Mouse (Mus musculus): Measurements from ENCODE around the gene Nsun6. TPM values are rescaled to one million over a fixed set of nuclear protein-coding genes. Genes with fewer than 3 reads are reported as not detected.

The Nsun6 gene
- polyA plus RNA-seq, 1 experiment from 2014 or later: 12.3 TPM

GRCm38 (mm10) chr2:15026817-15027216, 28.1 kb downstream of the Nsun6 start:
- Histone ChIP-seq H3K27me3 (ENCODE audit: control insufficient read depth, insufficient read depth, low read length) (no peaks in the 10 kb centered on the region), H3K27ac (ENCODE audit: low read depth, low read length) (no peak overlapping the region), H3K9me3 (ENCODE audit: control insufficient read depth, low read length) (no peaks in the 10 kb centered on the region), H3K4me3 (ENCODE audit: low read depth, low read length) (no peak overlapping the region), H3K36me3 (ENCODE audit: control insufficient read depth, insufficient read depth, low read length) (no peaks in the 10 kb centered on the region), H3K4me1 (replicated peaks; ENCODE audit: control insufficient read depth, insufficient read depth, low read length) (no peaks in the 10 kb centered on the region), H3K9ac (ENCODE audit: low read depth, low read length) (no peak overlapping the region), H3K4me2 (replicated peaks; ENCODE audit: low read depth, low read length) (no peak overlapping the region)
- DNase-seq (ENCODE audit: low spot score): no peak
- no peak for ATAC-seq (ENCODE audit: low FRiP score)
- WGBS: 88% methylated on average over 3 of the region's 3 CpGs

GRCm38 (mm10) chr2:15008072-15008471, 46.8 kb downstream of the Nsun6 start:
- H3K9ac ChIP-seq (ENCODE audit: low read depth, low read length): no peak overlapping the region
- H3K36me3 ChIP-seq (ENCODE audit: control insufficient read depth, insufficient read depth, low read length): no peaks in the 10 kb centered on the region
- WGBS: 92% methylated on average over 1 of the region's 1 CpGs
- no peak for ATAC-seq (ENCODE audit: low FRiP score)
- no peaks in the 10 kb centered on the region for H3K4me1 ChIP-seq (replicated peaks; ENCODE audit: control insufficient read depth, insufficient read depth, low read length)
- DNase-seq (ENCODE audit: low spot score): no peak
- H3K27me3 ChIP-seq (ENCODE audit: control insufficient read depth, insufficient read depth, low read length): no peaks in the 10 kb centered on the region
- no peak overlapping the region for H3K27ac ChIP-seq (ENCODE audit: low read depth, low read length)
- H3K9me3 ChIP-seq (ENCODE audit: control insufficient read depth, low read length): no peaks in the 10 kb centered on the region
- no peak overlapping the region for H3K4me2 ChIP-seq (replicated peaks; ENCODE audit: low read depth, low read length)
- no peak overlapping the region for H3K4me3 ChIP-seq (ENCODE audit: low read depth, low read length)

- H3K9ac ChIP-seq (ENCODE audit: low read depth, low read length): no peak overlapping the region
- H3K4me3 ChIP-seq (ENCODE audit: low read depth, low read length): no peak overlapping the region
- H3K27me3 ChIP-seq (ENCODE audit: control insufficient read depth, insufficient read depth, low read length): no peaks in the 10 kb centered on the region
- no peak overlapping the region for H3K4me2 ChIP-seq (replicated peaks; ENCODE audit: low read depth, low read length)
- no peaks in the 10 kb centered on the region for H3K4me1 ChIP-seq (replicated peaks; ENCODE audit: control insufficient read depth, insufficient read depth, low read length)
- no peaks in the 10 kb centered on the region for H3K9me3 ChIP-seq (ENCODE audit: control insufficient read depth, low read length)
- WGBS: 87% methylated on average over 3 of the region's 3 CpGs
- H3K36me3 ChIP-seq (ENCODE audit: control insufficient read depth, insufficient read depth, low read length): no peaks in the 10 kb centered on the region
- no peak overlapping the region for H3K27ac ChIP-seq (ENCODE audit: low read depth, low read length)
- DNase-seq (ENCODE audit: low spot score) (no peak), ATAC-seq (ENCODE audit: low FRiP score) (peak; percentile 35; the same call in 1 of the 2 replicates)
These were observed 47.3 kb downstream of the Nsun6 start for GRCm38 (mm10) chr2:15007531-15007930.

- Histone ChIP-seq H3K9ac (ENCODE audit: low read depth, low read length) (no peak overlapping the region), H3K4me2 (replicated peaks; ENCODE audit: low read depth, low read length) (no peak overlapping the region), H3K27me3 (ENCODE audit: control insufficient read depth, insufficient read depth, low read length) (no peaks in the 10 kb centered on the region), H3K36me3 (ENCODE audit: control insufficient read depth, insufficient read depth, low read length) (no peaks in the 10 kb centered on the region), H3K4me3 (ENCODE audit: low read depth, low read length) (no peak overlapping the region), H3K4me1 (replicated peaks; ENCODE audit: control insufficient read depth, insufficient read depth, low read length) (no peaks in the 10 kb centered on the region), H3K9me3 (ENCODE audit: control insufficient read depth, low read length) (no peaks in the 10 kb centered on the region), H3K27ac (ENCODE audit: low read depth, low read length) (no peak overlapping the region)
- DNase-seq (ENCODE audit: low spot score) (no peak), ATAC-seq (ENCODE audit: low FRiP score) (no peak)
- WGBS: 89% methylated on average over 5 of the region's 5 CpGs
These were observed 57.0 kb downstream of the Nsun6 start for GRCm38 (mm10) chr2:14997836-14998235.

GRCm38 (mm10) chr2:14996036-14996435, 58.8 kb downstream of the Nsun6 start:
- no peak overlapping the region for H3K4me3 ChIP-seq (ENCODE audit: low read depth, low read length)
- 74% methylated on average over 4 of the region's 4 CpGs for WGBS
- H3K9ac ChIP-seq (ENCODE audit: low read depth, low read length): no peak overlapping the region

GRCm38 (mm10) chr2:14992531-14992930, 62.3 kb downstream of the Nsun6 start:
- no peak overlapping the region for H3K4me3 ChIP-seq (ENCODE audit: low read depth, low read length)
- no peak overlapping the region for H3K9ac ChIP-seq (ENCODE audit: low read depth, low read length)
- ATAC-seq (ENCODE audit: low FRiP score): no peak
- no peak overlapping the region for H3K27ac ChIP-seq (ENCODE audit: low read depth, low read length)
- DNase-seq (ENCODE audit: low spot score): no peak
- no peak overlapping the region for H3K4me2 ChIP-seq (replicated peaks; ENCODE audit: low read depth, low read length)
- H3K4me1 ChIP-seq (replicated peaks; ENCODE audit: control insufficient read depth, insufficient read depth, low read length): no peaks in the 10 kb centered on the region
- no peaks in the 10 kb centered on the region for H3K27me3 ChIP-seq (ENCODE audit: control insufficient read depth, insufficient read depth, low read length)
- no peaks in the 10 kb centered on the region for H3K36me3 ChIP-seq (ENCODE audit: control insufficient read depth, insufficient read depth, low read length)
- H3K9me3 ChIP-seq (ENCODE audit: control insufficient read depth, low read length): no peaks in the 10 kb centered on the region
- WGBS: 87% methylated on average over 4 of the region's 4 CpGs

More at GRCm38 (mm10) chr2:14996036-14996435, 58.8 kb downstream of the Nsun6 start:
- no peaks in the 10 kb centered on the region for H3K27me3 ChIP-seq (ENCODE audit: control insufficient read depth, insufficient read depth, low read length)
- no peak overlapping the region for H3K4me2 ChIP-seq (replicated peaks; ENCODE audit: low read depth, low read length)
- no peak overlapping the region for H3K27ac ChIP-seq (ENCODE audit: low read depth, low read length)
- ATAC-seq (ENCODE audit: low FRiP score) (no peak), DNase-seq (ENCODE audit: low spot score) (no peak)
- no peaks in the 10 kb centered on the region for H3K36me3 ChIP-seq (ENCODE audit: control insufficient read depth, insufficient read depth, low read length)
- no peaks in the 10 kb centered on the region for H3K4me1 ChIP-seq (replicated peaks; ENCODE audit: control insufficient read depth, insufficient read depth, low read length)
- H3K9me3 ChIP-seq (ENCODE audit: control insufficient read depth, low read length): no peaks in the 10 kb centered on the region

GRCm38 (mm10) chr2:14989350-14989749, 65.5 kb downstream of the Nsun6 start:
- no peak overlapping the region for H3K27ac ChIP-seq (ENCODE audit: low read depth, low read length)
- ATAC-seq (ENCODE audit: low FRiP score) (no peak), DNase-seq (ENCODE audit: low spot score) (no peak)
- H3K9me3 ChIP-seq (ENCODE audit: control insufficient read depth, low read length): no peaks in the 10 kb centered on the region
- no peaks in the 10 kb centered on the region for H3K27me3 ChIP-seq (ENCODE audit: control insufficient read depth, insufficient read depth, low read length)
- WGBS: 92% methylated on average over 4 of the region's 4 CpGs
- no peaks in the 10 kb centered on the region for H3K4me1 ChIP-seq (replicated peaks; ENCODE audit: control insufficient read depth, insufficient read depth, low read length)
- H3K4me2 ChIP-seq (replicated peaks; ENCODE audit: low read depth, low read length): no peak overlapping the region
- H3K4me3 ChIP-seq (ENCODE audit: low read depth, low read length): no peak overlapping the region
- no peaks in the 10 kb centered on the region for H3K36me3 ChIP-seq (ENCODE audit: control insufficient read depth, insufficient read depth, low read length)
- H3K9ac ChIP-seq (ENCODE audit: low read depth, low read length): no peak overlapping the region

GRCm38 (mm10) chr2:14988451-14988850, 66.4 kb downstream of the Nsun6 start:
- no peaks in the 10 kb centered on the region for H3K4me1 ChIP-seq (replicated peaks; ENCODE audit: control insufficient read depth, insufficient read depth, low read length)
- no peaks in the 10 kb centered on the region for H3K27me3 ChIP-seq (ENCODE audit: control insufficient read depth, insufficient read depth, low read length)
- H3K36me3 ChIP-seq (ENCODE audit: control insufficient read depth, insufficient read depth, low read length): no peaks in the 10 kb centered on the region
- H3K27ac ChIP-seq (ENCODE audit: low read depth, low read length): no peak overlapping the region
- no peak overlapping the region for H3K9ac ChIP-seq (ENCODE audit: low read depth, low read length)
- DNase-seq (ENCODE audit: low spot score) (no peak), ATAC-seq (ENCODE audit: low FRiP score) (no peak)
- WGBS: 90% methylated on average over 4 of the region's 4 CpGs
- no peak overlapping the region for H3K4me2 ChIP-seq (replicated peaks; ENCODE audit: low read depth, low read length)
- no peak overlapping the region for H3K4me3 ChIP-seq (ENCODE audit: low read depth, low read length)
- no peaks in the 10 kb centered on the region for H3K9me3 ChIP-seq (ENCODE audit: control insufficient read depth, low read length)

GRCm38 (mm10) chr2:14984029-14984428, 70.8 kb downstream of the Nsun6 start:
- Histone ChIP-seq H3K4me3 (ENCODE audit: low read depth, low read length) (no peak overlapping the region), H3K4me2 (replicated peaks; ENCODE audit: low read depth, low read length) (no peak overlapping the region), H3K27ac (ENCODE audit: low read depth, low read length) (no peak overlapping the region), H3K36me3 (ENCODE audit: control insufficient read depth, insufficient read depth, low read length) (no peaks in the 10 kb centered on the region), H3K27me3 (ENCODE audit: control insufficient read depth, insufficient read depth, low read length) (no peaks in the 10 kb centered on the region), H3K9me3 (ENCODE audit: control insufficient read depth, low read length) (no peaks in the 10 kb centered on the region), H3K9ac (ENCODE audit: low read depth, low read length) (no peak overlapping the region), H3K4me1 (replicated peaks; ENCODE audit: control insufficient read depth, insufficient read depth, low read length) (no peaks in the 10 kb centered on the region)
- WGBS: 90% methylated on average over 11 of the region's 11 CpGs
- DNase-seq (ENCODE audit: low spot score) (no peak), ATAC-seq (ENCODE audit: low FRiP score) (no peak)

Data from hindbrain, embryonic 11.5 days (tissue).